Comparison of ENCODE assay signal across 8 mouse cellular contexts in the genomic region with DNA sequence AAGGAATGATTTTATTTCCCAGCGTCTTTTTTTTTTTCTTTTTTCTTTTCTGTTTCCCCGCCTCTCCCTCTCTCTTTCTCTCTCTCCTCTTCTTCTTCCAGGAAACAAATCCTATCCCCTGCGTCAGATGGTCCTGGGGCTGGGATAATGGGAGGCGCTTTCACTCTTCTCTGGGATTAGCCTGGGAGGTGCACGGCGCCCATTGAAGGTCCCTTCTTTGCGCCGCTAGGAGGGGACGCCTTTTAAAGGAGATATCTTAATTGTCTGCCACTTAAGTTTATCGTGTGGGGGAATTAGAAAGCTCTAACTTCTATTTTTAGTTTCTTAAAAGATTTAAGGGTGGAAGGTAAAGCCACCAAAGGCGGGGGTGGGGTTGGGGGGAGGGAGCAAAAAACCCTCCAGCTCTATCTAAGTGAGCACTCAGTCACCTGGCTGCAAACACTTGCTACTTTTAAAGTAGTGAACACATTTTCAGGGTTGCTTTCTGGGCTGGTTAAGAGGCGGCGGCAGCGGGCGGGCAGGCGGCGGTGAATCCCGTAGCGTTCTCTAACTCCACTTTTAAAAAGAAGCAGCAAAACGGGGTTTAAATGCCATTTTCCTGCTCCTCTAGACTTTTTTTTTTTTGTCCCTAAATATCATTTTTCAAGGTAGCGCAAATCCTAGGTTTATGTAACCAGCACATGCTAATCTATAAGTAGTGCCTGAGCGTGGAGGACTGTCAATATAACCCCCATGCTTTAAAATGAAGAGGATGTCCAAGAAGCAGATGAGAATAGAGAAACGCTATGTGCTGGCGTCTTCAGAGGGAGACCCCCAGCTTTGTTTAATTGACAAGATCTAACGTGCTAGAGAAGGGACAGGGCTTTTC. TPM values are rescaled to one million over a fixed set of nuclear protein-coding genes. Genes with fewer than 3 reads are reported as not detected.
DNase-seq lines count a peak whose midpoint lies in the region; ATAC-seq lines count a peak whose summit lies in the region.

No protein-coding gene starts in this region.

- peak overlapping the region; percentile 28 for H3K4me3 ChIP-seq in forebrain, embryonic 15.5 days
- peak overlapping the region; percentile 47 for H3K4me3 ChIP-seq in midbrain, embryonic 10.5 days
- no peak overlapping the region for H3K4me3 ChIP-seq in kidney, embryonic 14.5 days (ENCODE audit: low read length)

- peaks cover 49% of the 10 kb centered on the region for H3K4me1 ChIP-seq in forebrain, embryonic 15.5 days
- peaks cover 72% of the 10 kb centered on the region for H3K4me1 ChIP-seq in midbrain, embryonic 10.5 days
- H3K4me1 ChIP-seq in kidney, embryonic 14.5 days (ENCODE audit: control insufficient read depth, insufficient read depth, low read length), result 0 out of 2 replicates have a peak, but pooled peaks cover 3% of the 10 kb centered on the region

- ATAC-seq in forebrain, embryonic 15.5 days (replicated peaks), result no peak
- ATAC-seq in erythroblast, adult 5-6 weeks (replicated peaks; ENCODE audit: low FRiP score, poor library complexity, severe bottlenecking), result no peak
- no peak for ATAC-seq in kidney, embryonic 14.5 days (ENCODE audit: low FRiP score, low TSS enrichment)

- peak overlapping the region; percentile 56 for H3K4me2 ChIP-seq in forebrain, embryonic 15.5 days (replicated peaks)
- H3K4me2 ChIP-seq in kidney, embryonic 14.5 days (replicated peaks; ENCODE audit: low read depth, low read length), result no peak overlapping the region

- H3K9me3 ChIP-seq in forebrain, embryonic 15.5 days, result no peaks in the 10 kb centered on the region
- H3K9me3 ChIP-seq in midbrain, embryonic 10.5 days (replicated peaks), result no peaks in the 10 kb centered on the region
- H3K9me3 ChIP-seq in kidney, embryonic 14.5 days (ENCODE audit: control insufficient read depth, low read length), result no peaks in the 10 kb centered on the region

- peak; percentile 66 for DNase-seq in embryo, embryonic 10.5 days (ENCODE audit: low spot score)
- DNase-seq in embryo, embryonic 10 days (ENCODE audit: low spot score), result no peak
- DNase-seq in brain, adult 2 months (ENCODE audit: low read depth, low spot score), result peak; percentile 84
- peak; percentile 53 for DNase-seq in midbrain, embryonic 10.5 days (ENCODE audit: low spot score)
- no peak for DNase-seq in natural killer cell, adult 2 months (ENCODE audit: low spot score in 2 of 2)

- peaks cover 15% of the 10 kb centered on the region; the same call in 1 of the 2 replicates for H3K27me3 ChIP-seq in forebrain, embryonic 15.5 days
- peaks cover 100% of the 10 kb centered on the region for H3K27me3 ChIP-seq in midbrain, embryonic 10.5 days (ENCODE audit: low read depth, poor library complexity, severe bottlenecking)
- H3K27me3 ChIP-seq in kidney, embryonic 14.5 days (ENCODE audit: control insufficient read depth, insufficient read depth, low read length), result peaks cover 90% of the 10 kb centered on the region

- H3K36me3 ChIP-seq in forebrain, embryonic 15.5 days, result no peaks in the 10 kb centered on the region; the same call in 1 of the 2 replicates
- H3K36me3 ChIP-seq in midbrain, embryonic 10.5 days, result peaks cover 14% of the 10 kb centered on the region
- no peaks in the 10 kb centered on the region for H3K36me3 ChIP-seq in kidney, embryonic 14.5 days (ENCODE audit: control insufficient read depth, insufficient read depth, low read length)

- 4% methylated on average over 25 of the region's 25 CpGs for WGBS in forebrain, embryonic 15.5 days
- WGBS in midbrain, embryonic 10.5 days, result under 1% methylated on average over 25 of the region's 25 CpGs
- WGBS in kidney, embryonic 14.5 days, result 2% methylated on average over 25 of the region's 25 CpGs

- peak overlapping the region; percentile 41 for H3K9ac ChIP-seq in forebrain, embryonic 15.5 days (replicated peaks)
- no peak overlapping the region for H3K9ac ChIP-seq in kidney, embryonic 14.5 days (ENCODE audit: low read depth, low read length)

- H3K27ac ChIP-seq in forebrain, embryonic 15.5 days (replicated peaks), result peak overlapping the region; percentile 66
- peak overlapping the region; percentile 80 for H3K27ac ChIP-seq in midbrain, embryonic 10.5 days (replicated peaks)
- H3K27ac ChIP-seq in kidney, embryonic 14.5 days (ENCODE audit: low read depth, low read length), result no peak overlapping the region

RNA-seq across cellular contexts. Expression of gene Pax6, which starts 20.0 kb away (rescaled TPM):
- 45.0 and 57.0 TPM in 2 replicates for polyA plus RNA-seq in forebrain, embryonic 15.5 days (2015; fragmentation: Nextera tagmentation; extraction: Ambion mirVana)
- polyA plus RNA-seq in midbrain, embryonic 10.5 days (2016; fragmentation: Nextera tagmentation; extraction: Ambion mirVana), result 39.0 and 40.1 TPM in 2 replicates
- 1.3 TPM in 1 of 2 replicates, not detected in the other for total RNA-seq in erythroblast, adult 5-6 weeks (2015; ENCODE audit: low replicate concordance)
- not detected in 2 replicates for total RNA-seq in erythroblast, adult 5-6 weeks (2017; ENCODE audit: low replicate concordance)
- 0.12 and 0.46 TPM in 2 replicates for polyA plus RNA-seq in kidney, embryonic 14.5 days (2014; fragmentation: Nextera tagmentation; extraction: Ambion mirVana)

Comparison
In these comparisons a context has a peak if more than half of its experiments do, and no peak if none do; other contexts are left out.
1. DNase-seq: peak in embryo, embryonic 10.5 days (single experiment), brain, adult 2 months (single experiment) and midbrain, embryonic 10.5 days (single experiment); none in embryo, embryonic 10 days (single experiment) and natural killer cell, adult 2 months (0 of 2).
2. RNA of gene Pax6, which starts 20.0 kb away (polyA plus RNA-seq): 45.0 to 57.0 TPM in forebrain, embryonic 15.5 days and 39.0 to 40.1 TPM in midbrain, embryonic 10.5 days; 0.12 to 0.46 TPM in kidney, embryonic 14.5 days; every median in the first group is over 10 times any median in the second.